Mouse (Mus musculus) forebrain, postnatal 0 days (tissue): ENCODE results near the gene Lbhd1. TPM values are rescaled to one million over a fixed set of nuclear protein-coding genes. Genes with fewer than 3 reads are reported as not detected.

ENCODE experiments used
- ATAC-seq: fragments of 200-750 bp; cut with Nextera tagmentation; 2 replicates; pipeline ENCODE4 v1.8.0; 2017; ENCODE audit warnings: mild to moderate bottlenecking, moderate library complexity
- DNase-seq: peaks from one replicate; pipeline ENCODE4 v3.0.0-alpha.2; 2015
- H3K27ac ChIP-seq: fragments of 300-500 bp; sonication (generic); 2 replicates; pipeline ENCODE4 v1.5.1; 2014; ENCODE audit warnings: low read depth, mild to moderate bottlenecking, antibody characterized with exemption, low read length, moderate library complexity, mixed read lengths
- H3K27me3 ChIP-seq: fragments of 300-500 bp; sonication (generic); 2 replicates; pipeline ENCODE4 v1.6.1; 2014; ENCODE audit warnings: mild to moderate bottlenecking, low read length, mixed read lengths; ENCODE audit not compliant: insufficient read depth
- H3K36me3 ChIP-seq: fragments of 300-500 bp; sonication (generic); 2 replicates; pipeline ENCODE4 v1.6.1; 2014; ENCODE audit warnings: mild to moderate bottlenecking, moderate library complexity; ENCODE audit not compliant: insufficient read depth
- H3K4me1 ChIP-seq: fragments of 300-500 bp; sonication (generic); 2 replicates; pipeline ENCODE4 v1.6.1; 2014; ENCODE audit warnings: antibody characterized with exemption; ENCODE audit not compliant: insufficient read depth
- H3K4me2 ChIP-seq: fragments of 300-500 bp; sonication (generic); 2 replicates; pipeline ENCODE4 v1.6.1; 2014; ENCODE audit warnings: low read depth, mild to moderate bottlenecking, moderate library complexity
- H3K4me3 ChIP-seq: fragments of 300-500 bp; sonication (generic); 2 replicates; pipeline ENCODE4 v1.5.1; 2014; ENCODE audit warnings: low read depth, low read length, mixed read lengths
- H3K9ac ChIP-seq: fragments of 300-500 bp; sonication (generic); 2 replicates; pipeline ENCODE4 v1.6.1; 2014; ENCODE audit warnings: mild to moderate bottlenecking
- H3K9me3 ChIP-seq: fragments of 300-500 bp; sonication (generic); 2 replicates; pipeline ENCODE4 v1.6.1; 2016; ENCODE audit warnings: low read length
- CTCF ChIP-seq: sonication (generic); IDR thresholded peaks from 2 replicates; pipeline ENCODE4 v1.5.1; 2016; ENCODE audit warnings: antibody characterized with exemption, control low read depth, low read depth
- WGBS: fragments of 180-500 bp; shearing (Covaris S2); extraction: QIAGEN DNeasy Blood & Tissue Kit; methylation state at CpG from one replicate; pipeline ENCODE4 v1.1.7; 2014; 5-methylcytosine and 5-hydroxymethylcytosine counted together
- polyA plus RNA-seq: library from polyadenylated mRNA; unstranded; fragments of >200 nt; fragmentation: Nextera tagmentation; extraction: Ambion mirVana; gene quantifications from 2 replicates; pipeline ENCODE4 v1.2.1, GENCODE M21; 2015
- total RNA-seq: library from RNA; depleted of rRNA; stranded (reverse); fragments of >200 nt; gene quantifications from 2 replicates; pipeline ENCODE4 v1.2.3, GENCODE M21; 2014

The Lbhd1 gene
- total and polyA plus RNA-seq, 2 experiments from 2014 or later, result 5.0 to 36.5 TPM

DNA sequence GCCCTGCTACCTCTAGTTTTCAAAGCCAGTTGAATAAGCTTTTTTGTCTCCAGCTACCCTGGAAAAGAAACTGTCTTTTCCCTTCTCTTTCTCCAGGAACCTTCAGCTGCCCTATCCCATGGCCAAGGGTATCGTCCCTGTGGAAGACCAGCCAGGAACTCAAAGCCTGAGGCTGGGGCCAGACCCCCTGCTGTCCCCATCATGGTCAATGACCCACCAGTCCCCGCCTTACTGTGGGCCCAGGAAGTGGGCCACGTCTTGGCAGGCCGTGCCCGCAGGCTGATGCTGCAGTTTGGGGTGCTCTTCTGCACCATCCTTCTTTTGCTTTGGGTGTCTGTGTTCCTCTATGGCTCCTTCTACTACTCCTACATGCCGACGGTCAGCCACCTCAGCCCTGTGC, 42.5 kb upstream of the Lbhd1 start:
- Histone ChIP-seq H3K4me1 (peaks cover 5% of the 10 kb centered on the region), H3K4me3 (peak overlapping the region; percentile 72), H3K9ac (peak overlapping the region; percentile 97), H3K27me3 (no peaks in the 10 kb centered on the region), H3K27ac (peak overlapping the region; percentile 29; the same call in 1 of the 2 replicates), H3K9me3 (no peaks in the 10 kb centered on the region), H3K36me3 (peaks cover 22% of the 10 kb centered on the region), H3K4me2 (peak overlapping the region; percentile 84)
- 91% methylated on average over 7 of the region's 7 CpGs for WGBS
- TF ChIP-seq CTCF, result no peak
- no peak for DNase-seq
- no peak for ATAC-seq

- no peak for TF ChIP-seq CTCF
- Histone ChIP-seq H3K4me1 (peaks cover 5% of the 10 kb centered on the region), H3K4me3 (no peak overlapping the region), H3K4me2 (no peak overlapping the region), H3K9me3 (no peaks in the 10 kb centered on the region), H3K36me3 (peaks cover 42% of the 10 kb centered on the region), H3K27ac (no peak overlapping the region), H3K9ac (no peak overlapping the region), H3K27me3 (no peaks in the 10 kb centered on the region)
- ATAC-seq (no peak), DNase-seq (no peak)
- 89% methylated on average over 6 of the region's 6 CpGs for WGBS
These were observed 40.6 kb upstream of the Lbhd1 start for GRCm38 (mm10) chr19:8842961-8843360.

- H3K27ac ChIP-seq, result no peak overlapping the region
- no peak overlapping the region for H3K9ac ChIP-seq
- WGBS, result 62% methylated on average over 5 of the region's 5 CpGs
- DNase-seq (peak; percentile 86), ATAC-seq (no peak)
- H3K4me2 ChIP-seq, result no peak overlapping the region
- no peak overlapping the region for H3K4me3 ChIP-seq
- H3K9me3 ChIP-seq, result no peaks in the 10 kb centered on the region
- no peaks in the 10 kb centered on the region for H3K27me3 ChIP-seq
- H3K36me3 ChIP-seq, result peaks cover 54% of the 10 kb centered on the region
- peak; percentile 80 for TF ChIP-seq CTCF
- H3K4me1 ChIP-seq, result peaks cover 5% of the 10 kb centered on the region
These were observed 39.0 kb upstream of the Lbhd1 start for GRCm38 (mm10) chr19:8844371-8845129.

DNA sequence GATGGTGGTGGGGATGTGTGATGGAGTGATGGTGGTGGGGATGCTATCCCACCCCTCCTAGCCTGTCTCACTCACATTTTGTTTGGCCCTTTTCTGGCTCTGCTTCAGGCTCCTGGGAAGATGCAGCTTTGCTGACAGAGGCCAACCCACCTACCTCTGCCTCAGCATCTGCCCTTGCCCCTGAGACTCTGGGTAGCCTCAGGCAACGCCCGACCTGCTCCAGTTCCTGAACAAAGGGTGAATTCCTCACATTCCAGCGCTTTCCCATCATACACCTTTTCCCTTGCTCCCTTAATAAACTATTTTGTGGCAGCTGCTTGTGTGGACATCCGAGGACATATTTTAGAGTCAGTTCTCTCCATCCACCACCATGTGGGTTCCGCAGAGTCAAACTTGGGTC, 35.2 kb upstream of the Lbhd1 start:
- DNase-seq (no peak), ATAC-seq (no peak)
- WGBS, result 87% methylated on average over 5 of the region's 5 CpGs
- no peak overlapping the region for H3K4me2 ChIP-seq
- H3K27ac ChIP-seq, result no peak overlapping the region
- no peaks in the 10 kb centered on the region for H3K9me3 ChIP-seq
- peaks cover 37% of the 10 kb centered on the region for H3K36me3 ChIP-seq
- no peaks in the 10 kb centered on the region for H3K4me1 ChIP-seq
- no peak overlapping the region for H3K4me3 ChIP-seq
- TF ChIP-seq CTCF, result no peak
- H3K9ac ChIP-seq, result no peak overlapping the region
- H3K27me3 ChIP-seq, result no peaks in the 10 kb centered on the region

- Histone ChIP-seq H3K9ac (no peak within 1 kb of the TSS), H3K27me3 (no peaks in the 10 kb centered on the region), H3K36me3 (peaks cover 37% of the 10 kb centered on the region), H3K4me3 (no peak within 1 kb of the TSS), H3K4me1 (no peaks in the 10 kb centered on the region), H3K4me2 (no peak within 1 kb of the TSS), H3K27ac (no peak within 1 kb of the TSS), H3K9me3 (no peaks in the 10 kb centered on the region)
- DNase-seq (no peak), ATAC-seq (peak; percentile 45)
- no peak for TF ChIP-seq CTCF
- 38% methylated on average over 7 of the region's 7 CpGs for WGBS
These were observed 33.1 kb upstream of the Lbhd1 start, which contains the start of gene Lrrn4cl for GRCm38 (mm10) chr19:8850402-8850901. Gene Lrrn4cl, plus strand, starts transcription at chr19:8850768.

- H3K27ac ChIP-seq, result no peak overlapping the region
- DNase-seq (no peak), ATAC-seq (no peak)
- TF ChIP-seq CTCF, result no peak
- H3K9me3 ChIP-seq, result no peaks in the 10 kb centered on the region
- H3K27me3 ChIP-seq, result no peaks in the 10 kb centered on the region
- peaks cover 25% of the 10 kb centered on the region for H3K36me3 ChIP-seq
- WGBS, result 54% methylated on average over 7 of the region's 7 CpGs
- no peak overlapping the region for H3K4me3 ChIP-seq
- no peak overlapping the region for H3K9ac ChIP-seq
- no peak overlapping the region for H3K4me2 ChIP-seq
- H3K4me1 ChIP-seq, result no peaks in the 10 kb centered on the region
These were observed 31.9 kb upstream of the Lbhd1 start for GRCm38 (mm10) chr19:8851639-8852038.

DNA sequence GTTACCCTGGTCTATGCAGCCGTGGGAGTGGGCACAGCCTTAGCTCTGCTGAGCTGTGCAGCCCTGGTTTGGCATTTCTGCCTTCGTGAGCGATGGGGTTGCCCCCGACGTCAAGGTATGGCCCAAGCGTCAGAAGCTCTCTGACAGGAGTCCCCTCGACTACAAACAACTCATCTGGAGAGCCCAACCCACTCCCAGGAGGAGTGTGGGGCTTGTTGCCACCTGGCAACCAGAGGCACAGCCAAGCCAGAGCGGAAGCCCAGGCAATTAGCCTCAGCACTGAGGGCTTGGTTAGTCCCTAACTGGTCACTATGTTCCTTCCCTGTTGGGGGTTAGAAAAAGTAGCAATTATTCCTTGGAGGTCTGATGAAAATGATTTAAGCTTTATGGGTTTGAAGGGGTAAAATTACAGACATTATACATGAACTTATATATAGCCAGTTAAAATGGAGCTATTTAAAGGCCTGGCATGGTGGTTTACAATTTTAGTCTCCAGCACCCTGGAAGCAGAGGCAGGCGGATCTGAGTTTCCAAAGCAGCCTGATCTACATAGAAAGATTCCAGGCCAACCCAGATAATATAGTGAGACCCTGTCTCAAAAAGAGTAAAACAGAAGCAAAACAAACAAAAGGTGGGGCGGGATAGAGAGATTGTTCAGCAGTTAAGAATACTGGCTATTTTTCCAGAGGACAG, 31.1 kb upstream of the Lbhd1 start:
- H3K9ac ChIP-seq, result no peak overlapping the region
- 64% methylated on average over 10 of the region's 10 CpGs for WGBS
- no peak for ATAC-seq

More for the DNA sequence above, 31.1 kb upstream of the Lbhd1 start:
- Histone ChIP-seq H3K27ac (no peak overlapping the region), H3K4me2 (no peak overlapping the region), H3K4me1 (no peaks in the 10 kb centered on the region), H3K9me3 (no peaks in the 10 kb centered on the region), H3K27me3 (no peaks in the 10 kb centered on the region), H3K4me3 (no peak overlapping the region), H3K36me3 (peaks cover 18% of the 10 kb centered on the region)
- no peak for TF ChIP-seq CTCF
- DNase-seq, result no peak
